Mouse (Mus musculus) embryonic stem cell, embryonic (primary cell): ENCODE data around the gene Sertad3.

Source experiments
- CTCF ChIA-PET, 4 experiments: fragments of 300-600 bp in 2 of 4; fragments of 350-600 bp in 2 of 4; sonication (Branson Sonifier 250); formaldehyde crosslinking; loops; one replicate each; lab custom pipeline; 2022; ENCODE audit warnings: inconsistent platforms in 2 of 4; lab: Charles Lee
- POLR2A ChIA-PET, 4 experiments: fragments of 300-600 bp in 2 of 4; fragments of 350-600 bp in 2 of 4; sonication (Branson Sonifier 250); formaldehyde crosslinking; loops; one replicate each; lab custom pipeline; 2022; ENCODE audit warnings: antibody characterized with exemption in 4 of 4, inconsistent platforms in 1 of 4; lab: Charles Lee

The Sertad3 gene

GRCm38 (mm10) chr7:27473156-27473834 is at the start of gene Sertad3:
Gene Sertad3 (plus strand): TSS chr7:27473768.
- ChIA-PET CTCF (interaction anchor here (0.6 to 2.0 kb wide), 21 partner anchors 14 to 189 kb away, joined by 3 to 21 read pairs (median 3); partner anchors contain the start of gene Sertad1 (in 1 of the 4)), POLR2A (interaction anchor here in 3 of 4 experiments (0.5 to 5.1 kb wide), 72 partner anchors 9 to 1722 kb away, joined by 3 to 79 read pairs (median 4); partner anchors contain the start of genes Sertad1 (in 3 of the 3), Blvrb (in 2 of the 3), Rab4b (in 2 of the 3) and Sptbn4 (in 2 of the 3))

- CTCF ChIA-PET, result interaction anchor here (0.7 to 2.9 kb wide), 7 partner anchors 10 to 199 kb away, joined by 3 to 19 read pairs (median 4); no protein-coding TSS in a partner anchor
- POLR2A ChIA-PET, result interaction anchor here in 3 of 4 experiments (0.6 to 2.8 kb wide), 6 partner anchors 14 to 451 kb away, joined by 3 to 7 read pairs (median 5); no protein-coding TSS in a partner anchor
Observed at GRCm38 (mm10) chr7:27427387-27427786, 46.2 kb upstream of the Sertad3 start.

- ChIA-PET POLR2A (interaction anchor here (0.6 to 2.8 kb wide), 12 partner anchors 15 to 450 kb away, joined by 3 to 7 read pairs (median 4); partner anchors contain the start of gene Sertad1 (in 1 of the 4)), CTCF (interaction anchor here (0.5 to 2.9 kb wide), 14 partner anchors 9 to 199 kb away, joined by 3 to 19 read pairs (median 4); no protein-coding TSS in a partner anchor)
Observed at GRCm38 (mm10) chr7:27428002-27428401, 45.6 kb upstream of the Sertad3 start.

GRCm38 (mm10) chr7:27429135-27429534 is 44.4 kb upstream of the Sertad3 start:
- CTCF ChIA-PET, result interaction anchor here in 3 of 4 experiments (0.6 to 2.9 kb wide), 12 partner anchors 9 to 232 kb away, joined by 3 to 19 read pairs (median 4); no protein-coding TSS in a partner anchor
- POLR2A ChIA-PET, result interaction anchor here in 3 of 4 experiments (0.6 to 2.0 kb wide), 10 partner anchors 8 to 112 kb away, joined by 3 to 7 read pairs (median 4); partner anchors contain the start of gene Sertad1 (in 1 of the 3)

- POLR2A ChIA-PET, result interaction anchor here (0.6 to 2.5 kb wide), 58 partner anchors 9 to 252 kb away, joined by 3 to 19 read pairs (median 4); partner anchors contain the start of genes Blvrb (in 3 of the 4), Sertad1 (in 2 of the 4), Sertad3 (in 2 of the 4) and Sptbn4 (in 2 of the 4)
- CTCF ChIA-PET, result interaction anchor here (0.6 to 2.3 kb wide), 36 partner anchors 9 to 746 kb away, joined by 3 to 19 read pairs (median 4); partner anchors contain the start of genes Sertad1 (in 2 of the 4), Dyrk1b (in 1 of the 4), Sertad3 (in 1 of the 4) and Shkbp1 (in 1 of the 4)
Observed at GRCm38 (mm10) chr7:27433349-27433748, 40.2 kb upstream of the Sertad3 start.

- CTCF ChIA-PET, result interaction anchor here (0.6 to 2.3 kb wide), 32 partner anchors 8 to 746 kb away, joined by 3 to 19 read pairs (median 4); partner anchors contain the start of genes Dyrk1b (in 1 of the 4), Sertad1 (in 1 of the 4), Sertad3 (in 1 of the 4) and Shkbp1 (in 1 of the 4)
Observed at GRCm38 (mm10) chr7:27433794-27434193, 39.8 kb upstream of the Sertad3 start.

GRCm38 (mm10) chr7:27437544-27437943 is 36.0 kb upstream of the Sertad3 start:
- ChIA-PET POLR2A (interaction anchor here (0.5 to 1.5 kb wide), 10 partner anchors 8 to 1017 kb away, joined by 3 to 5 read pairs (median 3); partner anchors contain the start of genes Blvrb (in 2 of the 4) and Sertad1 (in 2 of the 4)), CTCF (interaction anchor here (0.5 to 3.3 kb wide), 39 partner anchors 8 to 259 kb away, joined by 3 to 11 read pairs (median 3); partner anchors contain the start of genes Blvrb (in 3 of the 4), Sptbn4 (in 2 of the 4), Rab4b (in 1 of the 4) and Shkbp1 (in 1 of the 4))

More at GRCm38 (mm10) chr7:27433794-27434193, 39.8 kb upstream of the Sertad3 start:
- POLR2A ChIA-PET, result interaction anchor here in 3 of 4 experiments (0.6 to 2.5 kb wide), 56 partner anchors 8 to 251 kb away, joined by 3 to 19 read pairs (median 4); partner anchors contain the start of genes Blvrb (in 3 of the 3), Sertad1 (in 2 of the 3), Sertad3 (in 2 of the 3) and Sptbn4 (in 2 of the 3)

GRCm38 (mm10) chr7:27440014-27440413 is 33.6 kb upstream of the Sertad3 start:
- ChIA-PET POLR2A (interaction anchor here in 3 of 4 experiments (0.9 to 1.9 kb wide), 8 partner anchors 8 to 68 kb away, joined by 3 to 7 read pairs (median 4); partner anchors contain the start of genes Blvrb (in 1 of the 3) and Sertad1 (in 1 of the 3)), CTCF (interaction anchor here (0.5 to 3.3 kb wide), 48 partner anchors 9 to 1781 kb away, joined by 3 to 13 read pairs (median 4); partner anchors contain the start of genes Exosc5 (in 1 of the 4), Rab4b (in 1 of the 4) and Sertad3 (in 1 of the 4))

GRCm38 (mm10) chr7:27446051-27446450 is 27.5 kb upstream of the Sertad3 start:
- CTCF ChIA-PET, result interaction anchor here in 3 of 4 experiments (0.5 to 1.5 kb wide), 16 partner anchors 9 to 116 kb away, joined by 3 to 8 read pairs (median 3); no protein-coding TSS in a partner anchor
- POLR2A ChIA-PET, result interaction anchor here (0.5 to 2.6 kb wide), 24 partner anchors 10 to 1680 kb away, joined by 3 to 17 read pairs (median 4); partner anchors contain the start of genes Sertad1 (in 2 of the 4), BC024978 (in 1 of the 4) and Snrpa (in 1 of the 4)

- ChIA-PET POLR2A (interaction anchor here (0.5 to 4.0 kb wide), 23 partner anchors 10 to 1679 kb away, joined by 3 to 29 read pairs (median 4); partner anchors contain the start of genes Sertad1 (in 2 of the 4) and Sertad3 (in 1 of the 4)), CTCF (interaction anchor here in 3 of 4 experiments (0.5 to 3.2 kb wide), 11 partner anchors 9 to 86 kb away, joined by 3 to 15 read pairs (median 4); no protein-coding TSS in a partner anchor)
Observed at GRCm38 (mm10) chr7:27446521-27447418, 26.8 kb upstream of the Sertad3 start.

GRCm38 (mm10) chr7:27447419-27448286 is 25.9 kb upstream of the Sertad3 start, which contains the start of the genes Sptbn4 and Blvrb:
Gene Sptbn4 (minus strand): TSS chr7:27447686.
Gene Blvrb (plus strand): TSS chr7:27447978.
- POLR2A ChIA-PET, result interaction anchor here (0.7 to 4.0 kb wide), 39 partner anchors 8 to 732 kb away, joined by 3 to 30 read pairs (median 6); partner anchors contain the start of genes Sertad1 (in 3 of the 4), Akt2 (in 2 of the 4), Sertad3 (in 2 of the 4) and Dyrk1b (in 1 of the 4)
- CTCF ChIA-PET, result interaction anchor here (0.6 to 3.2 kb wide), 12 partner anchors 9 to 288 kb away, joined by 3 to 22 read pairs (median 4); no protein-coding TSS in a partner anchor

- ChIA-PET POLR2A (interaction anchor here in 3 of 4 experiments (0.7 to 4.0 kb wide), 55 partner anchors 9 to 286 kb away, joined by 3 to 30 read pairs (median 5); partner anchors contain the start of genes Sertad1 (in 3 of the 3), Akt2 (in 2 of the 3), Sertad3 (in 2 of the 3) and Numbl (in 1 of the 3)), CTCF (interaction anchor here (0.6 to 3.2 kb wide), 20 partner anchors 9 to 1352 kb away, joined by 3 to 22 read pairs (median 4); partner anchors contain the start of gene Sertad1 (in 1 of the 4))
Observed at GRCm38 (mm10) chr7:27448421-27449206, 25.0 kb upstream of the Sertad3 start.

GRCm38 (mm10) chr7:27449256-27449862 is 24.2 kb upstream of the Sertad3 start:
- ChIA-PET POLR2A (interaction anchor here (0.6 to 4.0 kb wide), 55 partner anchors 9 to 1329 kb away, joined by 3 to 30 read pairs (median 5); partner anchors contain the start of genes Sertad1 (in 3 of the 4), Sertad3 (in 2 of the 4), Akt2 (in 1 of the 4) and Coq8b (in 1 of the 4)), CTCF (interaction anchor here (0.6 to 3.2 kb wide), 30 partner anchors 8 to 1374 kb away, joined by 3 to 22 read pairs (median 4); partner anchors contain the start of gene Sertad1 (in 1 of the 4))
